Mouse (Mus musculus) left cerebral cortex, adult 18-20 months (tissue): ENCODE results near the gene Col1a1. TPM values are rescaled to one million over a fixed set of nuclear protein-coding genes. Genes with fewer than 3 reads are reported as not detected.
A peak's percentile ranks its signal among the peaks of the same experiment; 100 is the strongest.

Experiments used
- DNase-seq, 2 experiments: peaks; one replicate each; pipeline ENCODE4 v3.0.0; 2021 to 2022; ENCODE audit warnings: low spot score in 2 of 2, mixed read lengths in 1 of 2
- total RNA-seq, 2 experiments: library from RNA; stranded (reverse); gene quantifications; 2 replicates each; pipeline ENCODE4 v1.2.3; 2021

Col1a1 gene
- total RNA-seq, 2 experiments from 2014 or later = 8.8 to 11.2 TPM

DNA sequence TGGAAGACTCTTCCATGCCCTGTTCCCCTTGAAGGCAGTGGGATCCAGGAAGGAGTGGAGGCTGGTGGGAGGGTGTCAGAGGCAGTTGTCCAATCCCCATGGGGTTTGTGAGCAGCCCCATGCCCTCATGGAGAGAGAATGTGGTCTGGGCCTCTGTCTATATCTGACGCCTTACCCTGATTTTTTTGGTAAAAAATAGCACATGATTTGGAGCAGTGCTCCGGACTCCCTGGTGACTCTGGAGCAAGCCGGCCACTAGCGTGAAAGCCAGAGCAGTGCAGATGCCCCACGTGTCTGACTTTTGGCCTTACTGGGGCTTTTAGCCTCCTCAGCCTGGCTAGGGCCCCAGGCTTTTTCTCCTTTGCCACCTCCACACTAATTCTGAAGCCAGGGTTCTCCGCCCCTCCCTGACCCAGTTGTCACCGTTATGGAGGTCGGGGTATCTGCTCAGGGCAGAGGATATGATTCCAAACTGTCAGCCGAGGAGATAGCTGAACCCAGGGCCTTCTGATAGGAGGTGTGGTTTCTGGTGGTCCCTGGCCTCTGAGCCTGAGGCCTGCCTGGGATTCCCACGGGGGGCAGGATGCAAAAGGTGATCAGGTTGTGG is 58.3 kb downstream of the Col1a1 start:
- DNase-seq = no peak

DNA sequence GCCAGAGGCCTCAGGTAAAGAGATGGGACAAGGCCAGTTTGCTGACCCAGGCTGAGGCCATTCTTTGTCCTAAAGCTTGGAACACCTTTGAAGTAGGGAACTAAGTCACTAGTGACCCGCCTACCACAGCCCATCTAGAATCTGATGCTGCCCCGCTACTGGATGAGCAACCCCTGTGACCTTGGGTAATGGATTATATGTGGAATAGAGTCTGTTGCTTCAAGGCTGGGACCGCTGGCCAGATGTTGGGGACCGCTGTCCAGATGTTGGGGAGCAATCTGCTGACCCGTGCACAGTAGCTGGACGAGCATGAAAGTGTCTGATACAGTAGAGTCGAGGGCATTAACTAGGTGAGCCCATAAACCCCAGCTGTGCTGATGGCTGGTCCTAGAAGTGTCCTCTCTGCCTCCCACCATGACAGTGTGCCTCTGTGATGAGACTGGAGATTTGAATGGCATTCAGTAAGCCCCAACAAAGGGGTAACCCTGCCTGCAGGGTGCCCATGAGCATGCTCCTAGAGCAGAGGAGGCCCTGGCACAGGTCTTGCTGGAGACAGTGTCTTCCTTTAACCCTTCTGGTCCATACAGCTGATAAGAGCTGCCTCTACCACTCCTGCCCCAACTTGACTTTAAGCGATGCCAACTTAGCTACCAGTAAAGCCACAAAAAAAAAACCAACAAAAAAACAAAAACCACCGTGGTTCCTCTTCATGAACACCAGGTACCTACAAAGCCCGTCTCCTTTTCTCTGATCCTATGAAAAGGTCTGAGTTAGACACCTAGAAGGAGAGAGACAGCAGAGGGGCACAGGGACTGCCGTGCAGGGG is 59.1 kb downstream of the Col1a1 start:
- no peak for DNase-seq

DNA sequence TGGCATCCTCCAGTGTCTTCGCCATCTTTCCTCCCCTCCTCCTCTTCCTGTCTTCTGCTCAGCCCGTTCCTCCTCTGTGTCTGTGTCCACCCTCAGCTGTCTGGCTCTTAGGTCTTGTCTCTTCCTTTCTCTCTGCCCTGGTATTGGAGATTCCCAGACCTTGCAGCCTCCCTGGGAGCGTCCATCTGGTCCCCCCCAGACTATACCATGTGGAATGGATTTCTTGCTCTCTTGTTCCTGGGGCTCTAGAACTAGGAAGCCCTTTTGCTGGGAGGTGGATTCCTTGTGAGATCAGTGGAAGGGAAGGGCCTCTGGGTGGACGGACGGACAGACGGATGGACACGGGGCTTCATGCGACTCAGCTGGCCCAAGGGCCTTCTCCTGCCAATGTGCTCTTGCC is 60.1 kb downstream of the Col1a1 start:
- DNase-seq = no peak

- DNase-seq = no peak
Observed at GRCm38 (mm10) chr11:94996984-94997383, 61.0 kb downstream of the Col1a1 start.

DNA sequence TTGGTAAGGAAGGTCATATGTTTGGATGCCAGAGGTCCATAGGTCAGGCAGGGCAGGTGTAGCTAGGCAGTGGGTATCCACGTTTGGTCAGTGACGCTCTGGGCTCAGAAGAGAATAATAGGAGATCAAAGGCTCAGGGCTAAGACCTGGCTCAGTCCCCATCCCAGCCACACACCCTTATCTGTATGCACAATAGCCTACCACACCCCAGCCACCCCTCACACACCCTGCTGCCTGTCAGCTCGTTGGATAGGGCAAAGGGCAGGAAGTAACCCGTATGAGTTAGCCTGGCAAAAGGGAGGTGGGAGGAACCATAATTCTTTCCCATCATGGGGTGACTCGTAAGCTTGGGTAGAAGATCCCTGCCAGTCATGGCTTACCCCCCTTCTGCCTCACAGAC is 61.6 kb downstream of the Col1a1 start:
- DNase-seq = no peak

GRCm38 (mm10) chr11:94998041-94998531 is 62.1 kb downstream of the Col1a1 start:
- DNase-seq = peak; percentile 53 to 64

GRCm38 (mm10) chr11:95000128-95000527 is 64.1 kb downstream of the Col1a1 start:
- DNase-seq = no peak

GRCm38 (mm10) chr11:95000548-95000947 is 64.5 kb downstream of the Col1a1 start:
- DNase-seq = no peak

DNA sequence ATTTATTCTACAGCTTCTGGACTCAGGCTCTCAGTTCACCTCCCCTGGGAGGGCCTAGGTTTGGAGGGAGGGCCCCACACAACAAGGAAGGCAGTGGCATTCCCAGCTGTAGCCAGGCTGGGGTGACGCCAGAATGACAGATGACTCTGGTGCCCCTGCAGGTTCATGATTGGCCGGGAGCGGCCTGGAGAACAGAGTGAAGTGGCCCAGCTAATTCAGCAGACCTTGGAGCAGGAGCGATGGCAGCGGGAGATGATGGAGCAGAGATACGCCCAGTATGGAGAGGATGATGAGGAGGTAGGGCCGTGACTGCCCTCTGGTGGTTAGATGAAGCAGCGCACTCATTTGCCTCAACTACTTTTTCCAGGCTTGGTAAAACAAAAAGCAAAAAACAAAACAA is 65.0 kb downstream of the Col1a1 start:
- DNase-seq = peak in 1 of 2 experiments; percentile 64

GRCm38 (mm10) chr11:95001584-95002347 is 65.7 kb downstream of the Col1a1 start:
- DNase-seq = no peak

Other genes with a start within 250 kb of the Col1a1 start
- gene Gm11541, start 231.7 kb upstream of the Col1a1 start, total RNA-seq = not detected
- under 1 TPM in 1 of 2 experiments, not detected in 1; 0.75 TPM for gene Cdc34b, start 194.4 kb upstream of the Col1a1 start, total RNA-seq
- gene Tmem92, start 153.5 kb upstream of the Col1a1 start, total RNA-seq = not detected
- gene Hils1, start 31.4 kb downstream of the Col1a1 start, total RNA-seq = not detected
- gene Sgca, start 40.1 kb downstream of the Col1a1 start, total RNA-seq = not detected
- 100 to 1,000 TPM; 737 to 747 TPM for gene Ppp1r9b, start 54.8 kb downstream of the Col1a1 start, total RNA-seq
- gene Samd14, start 73.7 kb downstream of the Col1a1 start, total RNA-seq = 10 to 100 TPM; 25.8 to 33.7 TPM
- 100 to 1,000 TPM; 116 to 128 TPM for gene Pdk2, start 105.1 kb downstream of the Col1a1 start, total RNA-seq
- gene Itga3, start 140.6 kb downstream of the Col1a1 start, total RNA-seq = 10 to 100 TPM; 17.2 to 19.3 TPM
- not detected for gene Dlx3, start 183.9 kb downstream of the Col1a1 start, total RNA-seq
- under 1 TPM; 0.19 to 0.21 TPM for gene Dlx4, start 210.0 kb downstream of the Col1a1 start, total RNA-seq